Mouse (Mus musculus): Measurements from ENCODE around the gene Amph. TPM values are rescaled to one million over a fixed set of nuclear protein-coding genes. Genes with fewer than 3 reads are reported as not detected.

Amph gene
- total RNA-seq, 2 experiments from 2014 or later, result 246 to 247 TPM

DNA sequence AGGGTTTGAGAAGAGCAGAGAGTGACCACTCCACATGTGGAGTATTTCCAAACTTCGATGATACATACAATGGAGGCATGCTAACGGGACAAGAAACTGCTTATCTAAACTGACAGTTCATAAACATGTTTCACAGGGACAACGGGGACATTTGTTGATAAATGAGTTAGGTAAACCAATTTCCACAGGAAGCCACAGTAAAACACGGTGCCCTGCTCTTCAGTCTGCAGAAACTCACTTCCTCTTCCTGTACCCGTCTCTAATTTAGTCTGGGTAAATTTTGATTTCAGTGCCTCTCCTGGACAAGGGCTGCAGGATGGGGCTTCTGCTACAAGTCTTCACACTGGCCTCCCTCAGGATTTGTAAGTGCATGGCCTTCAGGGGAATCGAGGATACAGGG lies 242.0 kb downstream of the Amph start:
- intact Hi-C loops (cut with DNase I), result no loop called here
- no peak for DNase-seq (ENCODE audit: extremely low spot score in 1 of 2, low spot score in 2 of 2)

GRCm38 (mm10) chr13:19194803-19195202 lies 246.8 kb downstream of the Amph start:
- no peak for DNase-seq (ENCODE audit: extremely low spot score in 1 of 2, low spot score in 2 of 2)
- intact Hi-C loops (cut with DNase I), result no loop called here

GRCm38 (mm10) chr13:19195456-19195855 lies 247.5 kb downstream of the Amph start:
- no peak for DNase-seq (ENCODE audit: extremely low spot score in 1 of 2, low spot score in 2 of 2)
- intact Hi-C loops (cut with DNase I), result no loop called here

Other genes starting within 250 kb of the Amph start
- gene Vps41, start 230.9 kb upstream of the Amph start, total RNA-seq (2021), result 100 to 1,000 TPM; 136 to 137 TPM